Mouse (Mus musculus): Measurements from ENCODE around the gene Rsph9. TPM values are rescaled to one million over a fixed set of nuclear protein-coding genes. Genes with fewer than 3 reads are reported as not detected.

Rsph9 gene
- total RNA-seq, 1 experiment from 2014 or later = not detected

DNA sequence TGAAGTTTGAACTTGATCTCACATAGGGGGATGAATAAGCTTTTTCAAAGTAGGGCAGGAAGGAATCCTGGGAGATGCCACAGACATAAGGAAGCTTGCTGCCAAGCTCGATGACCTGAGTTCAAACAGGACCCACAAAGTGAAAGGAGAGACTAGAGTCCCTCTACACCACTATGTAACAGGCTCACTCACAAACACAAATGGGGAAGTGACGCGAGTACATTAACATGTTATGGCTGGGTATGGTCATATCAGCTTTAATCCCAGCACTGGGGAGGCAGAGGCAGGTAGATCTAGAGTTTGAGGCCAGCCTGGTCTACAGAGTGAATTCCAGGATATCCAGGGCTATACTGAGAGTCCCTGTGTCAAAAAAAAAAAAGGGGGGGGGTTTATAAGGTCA is 10.3 kb upstream of the Rsph9 start:
- no peak for ATAC-seq (ENCODE audit: extremely low read depth, insufficient number of reproducible peaks, low FRiP score, poor library complexity, severe bottlenecking)

DNA sequence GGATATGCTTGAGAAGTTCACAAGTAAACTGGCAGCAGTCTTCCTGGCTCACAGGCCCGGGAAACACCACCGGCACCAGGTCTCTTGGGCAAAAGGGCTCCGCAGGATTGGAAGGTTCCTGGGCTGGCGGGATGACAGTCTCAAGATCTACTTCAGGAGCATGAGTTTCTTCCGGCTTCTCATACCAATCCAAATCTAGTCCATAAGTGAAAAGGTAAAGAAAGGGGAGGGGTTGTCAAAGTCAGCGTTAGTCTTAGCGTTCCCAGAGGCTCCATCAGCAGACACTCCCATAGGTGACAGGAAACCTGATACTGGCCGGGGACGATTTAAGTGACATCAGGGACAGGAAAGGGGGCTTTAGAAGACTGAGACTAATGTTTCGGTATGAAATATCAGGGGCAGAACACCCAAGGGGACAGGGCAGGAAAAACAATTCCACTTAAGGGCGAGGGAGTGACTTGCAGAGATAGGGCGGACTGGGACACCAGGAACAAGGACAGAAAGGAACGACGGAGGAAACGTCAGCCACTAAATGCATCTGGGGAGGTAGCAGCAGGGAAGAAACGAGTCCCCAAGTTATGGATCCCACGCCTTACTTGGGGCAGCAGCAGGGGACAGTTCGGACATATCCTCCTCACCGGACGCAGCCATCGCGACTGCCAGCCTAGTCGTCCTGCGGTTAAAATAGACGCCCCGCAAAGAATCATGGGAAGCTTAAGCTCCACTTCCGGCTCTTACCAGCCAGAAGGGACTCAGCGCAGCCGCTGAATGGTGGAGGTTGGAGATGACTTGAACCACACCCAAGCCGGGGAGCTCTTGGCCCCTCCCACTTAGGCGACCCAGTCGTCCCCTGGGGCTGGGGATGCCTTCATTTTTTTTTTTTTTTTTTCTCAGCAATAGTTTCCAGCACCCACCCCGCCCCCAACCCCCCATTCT is 9.1 kb upstream of the Rsph9 start, which contains the start of gene Mad2l1bp:
Gene Mad2l1bp (minus strand): TSS at position 707 of the 936 bp plus-strand sequence.
- peak; percentile 98 for ATAC-seq (ENCODE audit: extremely low read depth, insufficient number of reproducible peaks, low FRiP score, poor library complexity, severe bottlenecking)

DNA sequence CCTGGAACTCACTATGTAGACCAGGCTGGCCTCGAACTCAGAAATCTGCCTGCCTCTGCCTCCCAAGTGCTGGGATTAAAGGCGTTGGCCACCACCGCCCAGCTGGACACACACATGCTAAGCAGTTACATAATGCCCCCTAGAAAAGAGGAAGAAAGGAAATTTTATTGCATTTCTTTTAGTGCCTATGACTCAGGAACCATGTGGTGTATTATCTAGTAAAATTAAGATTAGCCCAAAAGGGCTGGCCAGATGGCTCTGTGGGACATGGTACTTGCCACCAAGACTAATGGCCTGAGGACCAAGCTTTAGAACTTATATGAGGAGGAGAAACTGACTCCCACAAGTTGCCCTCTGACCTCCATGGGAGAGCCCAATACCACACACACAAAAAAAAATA is 4.1 kb downstream of the Rsph9 start:
- no peak for ATAC-seq (ENCODE audit: extremely low read depth, insufficient number of reproducible peaks, low FRiP score, poor library complexity, severe bottlenecking)

DNA sequence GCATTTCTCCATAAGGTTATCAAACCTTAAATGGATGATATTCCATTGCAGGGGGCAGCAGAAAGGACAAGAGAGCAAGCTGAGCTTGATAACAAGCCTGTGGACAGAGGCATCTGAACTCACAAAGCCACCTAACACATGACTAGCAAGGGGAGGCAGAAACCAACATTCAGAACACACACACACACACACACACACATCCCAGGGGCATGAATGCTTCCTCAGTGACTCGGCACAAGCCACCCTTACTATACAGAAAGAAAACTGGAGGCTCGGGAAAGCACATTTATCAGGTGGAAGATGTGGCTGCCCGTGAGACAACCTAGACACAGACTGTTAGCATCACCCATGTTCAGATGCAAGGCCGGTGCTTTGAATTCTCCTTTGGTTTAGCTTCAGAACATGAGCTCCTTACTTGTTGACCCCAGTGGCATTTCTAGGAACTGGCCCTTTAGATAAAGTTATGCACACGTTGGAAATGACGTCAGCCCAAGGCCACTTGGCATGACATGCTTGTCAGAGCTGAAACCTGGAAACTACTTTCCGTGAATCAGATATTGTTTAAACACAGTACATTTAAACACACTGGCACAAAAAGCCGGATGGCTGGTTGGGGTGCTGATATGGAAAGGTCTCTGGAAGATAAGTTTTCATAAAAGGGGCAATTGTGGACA is 5.3 kb downstream of the Rsph9 start:
- ATAC-seq (ENCODE audit: extremely low read depth, insufficient number of reproducible peaks, low FRiP score, poor library complexity, severe bottlenecking) = no peak

DNA sequence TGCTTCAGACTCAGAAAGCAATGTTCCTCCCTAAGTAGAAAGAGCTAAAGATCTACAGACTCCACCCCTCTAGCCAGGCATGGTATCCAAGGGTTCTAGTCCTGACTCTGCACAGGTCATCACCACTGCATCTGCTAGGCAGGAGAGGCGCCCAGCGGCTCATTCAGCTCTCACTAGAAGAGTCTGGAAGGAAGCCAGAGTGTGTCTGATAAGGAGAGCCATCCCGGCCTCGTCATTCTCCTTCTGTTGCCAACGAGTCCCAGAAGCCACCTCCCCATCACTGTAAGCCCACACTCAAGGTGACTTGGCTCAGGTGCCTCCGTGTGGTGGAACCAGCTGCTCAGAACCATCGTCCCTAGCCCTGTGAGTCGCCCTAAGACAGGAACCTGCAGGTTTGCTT is 11.2 kb downstream of the Rsph9 start:
- no peak for ATAC-seq (ENCODE audit: extremely low read depth, insufficient number of reproducible peaks, low FRiP score, poor library complexity, severe bottlenecking)

DNA sequence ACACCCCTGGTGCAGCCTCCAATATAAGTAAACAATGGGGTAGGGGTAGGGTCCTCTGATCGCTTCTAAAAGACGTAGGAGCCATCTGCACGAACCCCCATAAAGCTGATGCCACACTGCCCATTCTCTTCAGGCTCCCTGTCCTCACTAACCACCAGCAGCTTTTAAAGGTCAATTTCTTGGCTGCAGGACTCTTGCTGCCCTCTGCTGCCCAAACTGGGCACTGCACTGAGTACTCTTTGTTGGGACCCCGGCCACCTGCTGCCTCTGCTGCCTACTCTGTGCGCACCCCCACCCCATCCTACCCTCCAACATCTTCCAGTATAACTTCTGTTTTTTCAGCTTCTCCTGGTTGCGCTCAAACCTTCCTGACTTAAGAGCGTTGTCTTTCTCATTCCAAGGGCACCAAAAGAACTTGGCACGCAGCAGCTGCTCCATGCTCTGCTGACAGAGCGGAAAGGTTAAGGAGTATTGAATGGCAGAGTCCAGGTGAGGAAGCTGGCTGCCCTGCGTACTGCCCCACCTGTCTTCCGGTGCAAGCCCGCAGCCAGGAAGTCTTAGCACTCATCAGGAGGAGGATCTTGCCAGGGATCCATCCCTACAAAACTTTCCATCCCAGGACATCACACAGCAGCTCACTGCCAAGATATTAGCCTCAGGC is 11.8 kb downstream of the Rsph9 start:
- peak; percentile 56; the same call in 1 of the 2 replicates for ATAC-seq (ENCODE audit: extremely low read depth, insufficient number of reproducible peaks, low FRiP score, poor library complexity, severe bottlenecking)

DNA sequence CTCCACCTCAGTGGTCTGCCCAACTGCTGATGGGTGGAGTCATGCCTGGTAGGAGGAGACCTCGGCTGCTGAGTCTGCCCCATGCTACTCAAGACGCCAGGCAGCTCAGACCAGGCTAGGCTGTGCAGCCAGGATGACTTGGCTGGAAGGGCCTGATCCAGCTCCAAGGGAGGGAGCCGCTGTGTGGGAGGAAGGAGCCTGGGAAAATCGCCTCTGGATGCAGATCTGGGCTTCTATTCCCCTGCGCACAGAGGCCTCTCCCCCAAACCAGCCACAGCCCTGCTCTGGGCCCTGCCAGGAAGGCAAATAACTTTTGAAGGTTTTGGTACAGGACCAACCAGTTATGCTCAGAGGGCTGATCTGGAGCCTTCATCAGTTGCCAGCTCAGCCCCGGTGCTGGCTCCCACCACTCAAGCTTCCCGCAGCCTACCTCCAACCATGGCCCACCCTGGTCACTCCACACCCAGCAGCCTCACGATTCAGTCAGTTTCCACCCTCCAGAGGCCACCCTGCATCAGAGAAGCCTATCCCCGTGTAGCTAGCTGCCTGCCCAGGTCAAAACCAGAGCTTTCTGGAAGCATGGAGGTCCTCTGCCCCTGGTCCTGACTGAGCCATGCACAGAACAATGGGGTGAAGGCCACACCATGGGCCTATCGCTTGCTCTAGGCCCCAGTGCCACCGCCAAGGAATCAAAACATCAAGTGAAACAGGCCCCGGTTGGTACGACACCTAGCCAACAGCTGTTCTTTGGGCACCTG is 14.1 kb downstream of the Rsph9 start:
- ATAC-seq (ENCODE audit: extremely low read depth, insufficient number of reproducible peaks, low FRiP score, poor library complexity, severe bottlenecking) = no peak

DNA sequence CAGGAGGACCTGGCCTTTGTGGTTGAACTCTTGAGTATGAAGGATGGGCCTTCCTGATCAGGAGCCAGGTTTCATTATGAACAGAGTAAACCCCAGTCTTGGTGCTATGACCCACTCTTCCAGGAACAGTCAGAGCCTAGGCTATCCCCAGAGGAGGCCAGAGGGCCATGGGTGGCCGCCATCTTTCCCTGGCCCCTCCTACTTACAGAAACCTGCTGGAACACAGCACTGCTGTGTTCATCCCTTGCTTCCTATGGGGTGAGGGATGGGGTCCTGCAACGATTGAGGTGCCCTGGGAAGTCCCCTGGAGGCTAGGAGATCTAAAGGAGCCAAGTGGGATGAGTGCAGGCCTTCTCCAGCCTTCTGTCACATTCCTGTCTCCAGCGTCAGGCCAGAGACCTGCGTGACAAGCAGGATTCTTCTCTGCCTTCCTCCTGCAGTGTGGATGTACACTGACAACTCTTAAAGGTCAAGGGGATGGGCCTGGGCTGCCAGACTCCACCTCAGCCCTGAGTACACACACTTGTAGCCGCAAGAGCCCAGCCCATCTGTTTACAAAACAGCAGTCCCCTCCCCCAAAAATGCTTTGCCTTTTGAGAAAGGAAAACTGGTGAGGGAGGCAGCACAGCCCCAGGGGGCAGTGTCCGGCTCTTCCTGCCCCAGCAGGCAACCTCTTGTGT is 16.1 kb downstream of the Rsph9 start:
- ATAC-seq (ENCODE audit: extremely low read depth, insufficient number of reproducible peaks, low FRiP score, poor library complexity, severe bottlenecking) = no peak

DNA sequence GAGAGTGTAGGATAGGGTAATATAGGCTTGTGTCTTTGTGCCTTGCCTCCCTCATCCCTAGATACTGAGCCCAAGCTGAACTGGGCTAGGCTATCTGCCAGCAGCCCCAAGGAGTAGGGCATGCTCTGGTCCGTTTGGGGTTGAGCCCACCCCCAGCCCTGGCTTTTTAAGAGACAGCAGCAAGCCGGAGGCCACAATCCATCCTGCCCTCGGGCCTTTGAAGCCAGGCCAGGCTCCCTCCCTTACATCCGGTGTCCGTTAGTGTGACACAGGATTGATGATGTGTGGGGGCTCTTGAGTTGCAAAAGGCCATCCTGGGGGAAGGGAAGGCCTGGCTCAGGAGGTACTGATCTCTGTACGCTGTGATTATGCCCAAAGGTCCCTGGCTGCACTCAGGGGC is 17.4 kb downstream of the Rsph9 start:
- no peak for ATAC-seq (ENCODE audit: extremely low read depth, insufficient number of reproducible peaks, low FRiP score, poor library complexity, severe bottlenecking)

DNA sequence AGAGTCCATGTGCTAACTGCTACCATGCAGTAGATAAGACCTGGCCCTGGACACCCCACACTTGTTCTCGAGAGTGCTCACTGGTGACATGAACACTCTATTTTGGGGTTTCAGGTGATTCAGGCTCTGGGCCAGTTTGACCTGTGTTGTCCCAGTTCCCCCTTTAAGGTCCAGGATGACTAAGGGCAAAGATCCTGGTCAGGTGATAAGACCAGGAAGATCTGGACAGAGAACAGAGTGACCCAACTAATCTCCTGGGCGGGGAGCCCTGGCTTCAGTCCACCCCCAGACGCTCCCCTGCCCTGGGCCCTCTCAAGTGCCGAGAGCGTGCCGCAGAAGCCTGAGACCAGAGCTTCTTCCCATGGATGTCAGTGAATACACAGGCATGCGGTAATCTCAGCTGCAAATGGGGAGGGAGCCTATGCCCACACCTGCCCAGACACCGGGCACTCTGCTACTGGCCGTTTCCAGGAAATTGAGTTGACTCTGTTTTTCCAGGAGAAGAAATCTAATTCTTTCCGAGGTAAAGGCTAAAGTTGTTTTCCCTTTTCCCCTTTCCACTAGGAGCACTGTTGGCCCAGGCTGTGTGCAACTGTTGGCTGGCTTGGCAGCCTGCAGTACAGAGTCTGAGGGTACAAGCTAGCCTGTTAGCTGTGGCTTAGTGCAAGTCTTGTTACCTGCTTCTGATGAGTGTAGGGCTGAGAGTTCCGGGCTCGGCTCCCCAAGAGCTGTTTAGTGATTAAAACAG is 19.9 kb downstream of the Rsph9 start:
- no peak for ATAC-seq (ENCODE audit: extremely low read depth, insufficient number of reproducible peaks, low FRiP score, poor library complexity, severe bottlenecking)

DNA sequence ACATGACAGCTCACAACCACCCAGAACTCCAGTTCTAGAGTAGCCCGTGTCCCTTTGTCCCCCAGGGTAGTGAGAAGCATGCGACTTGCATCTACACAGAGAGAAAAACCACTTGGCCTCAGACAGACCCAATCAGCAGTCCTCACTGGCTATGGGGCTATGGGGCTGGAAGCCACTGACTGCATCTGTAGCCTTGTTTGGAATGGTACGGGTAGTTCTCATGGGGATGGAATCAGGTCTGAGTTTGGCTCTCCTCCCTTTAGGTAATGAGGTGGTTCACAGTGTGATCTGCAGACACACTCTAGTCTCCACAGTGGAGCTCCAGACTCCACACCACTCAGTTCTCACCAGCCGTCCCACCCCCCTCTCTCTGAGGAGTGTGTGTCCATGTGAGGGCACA is 20.7 kb downstream of the Rsph9 start:
- ATAC-seq (ENCODE audit: extremely low read depth, insufficient number of reproducible peaks, low FRiP score, poor library complexity, severe bottlenecking) = no peak

DNA sequence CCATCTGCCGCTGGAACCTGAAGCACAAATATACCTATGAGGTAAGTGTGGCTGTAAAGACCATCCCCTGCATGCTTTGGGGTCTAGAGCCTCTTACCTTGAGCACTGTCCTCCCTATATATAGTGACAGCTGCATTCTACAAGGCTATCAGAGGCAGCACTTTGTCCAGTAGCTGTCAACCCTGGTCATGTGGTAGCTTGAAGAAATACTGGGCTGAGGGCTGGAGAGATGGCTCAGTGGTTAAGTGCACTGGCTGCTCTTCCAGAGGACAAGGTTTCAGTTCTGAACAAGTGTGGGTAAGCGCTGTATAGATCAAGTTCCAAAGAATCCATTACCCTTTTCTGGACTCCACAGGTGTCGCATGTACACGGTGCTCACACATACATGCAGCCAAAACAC is 21.2 kb downstream of the Rsph9 start:
- no peak for ATAC-seq (ENCODE audit: extremely low read depth, insufficient number of reproducible peaks, low FRiP score, poor library complexity, severe bottlenecking)

DNA sequence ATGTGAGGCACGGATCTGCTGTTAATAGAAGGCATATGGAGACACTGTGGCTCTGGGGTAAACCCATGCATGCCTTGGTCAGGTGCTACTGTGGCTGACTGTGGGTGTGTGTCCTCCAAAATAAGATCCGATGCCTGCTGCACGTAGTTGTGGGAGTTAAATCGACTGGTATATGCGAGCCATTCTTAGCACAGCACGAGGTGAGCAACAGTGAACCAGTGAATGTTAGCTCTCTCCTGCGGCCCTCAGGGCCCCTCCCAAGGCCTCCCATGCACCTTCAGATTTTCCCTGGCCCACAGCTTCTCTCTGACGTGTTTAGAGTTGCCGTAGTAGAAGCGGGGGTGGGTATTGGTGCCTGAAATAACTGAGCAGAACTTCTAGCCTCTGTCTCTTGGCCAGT is 24.4 kb downstream of the Rsph9 start:
- no peak for ATAC-seq (ENCODE audit: extremely low read depth, insufficient number of reproducible peaks, low FRiP score, poor library complexity, severe bottlenecking)

DNA sequence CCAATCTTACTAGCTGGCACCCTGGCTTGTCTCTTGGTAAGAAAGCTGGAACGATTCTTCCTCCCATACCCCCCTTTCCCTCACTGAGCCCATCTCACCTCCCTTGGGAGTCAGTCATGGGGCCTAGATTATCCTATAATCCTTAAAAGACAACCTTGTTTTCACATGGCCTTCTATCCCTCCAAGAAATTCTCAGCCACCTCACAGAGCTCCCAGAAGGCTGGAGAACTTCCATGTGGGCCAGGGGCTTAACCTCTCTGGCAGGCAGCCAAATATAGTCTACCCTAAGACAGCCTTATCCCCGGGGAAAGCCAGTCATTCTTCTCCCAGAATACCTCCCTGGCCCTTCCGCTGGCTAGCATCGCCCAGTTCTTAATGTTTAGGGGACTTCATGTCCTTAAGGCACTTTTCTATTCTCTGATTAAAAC is 25.6 kb downstream of the Rsph9 start:
- no peak for ATAC-seq (ENCODE audit: extremely low read depth, insufficient number of reproducible peaks, low FRiP score, poor library complexity, severe bottlenecking)

DNA sequence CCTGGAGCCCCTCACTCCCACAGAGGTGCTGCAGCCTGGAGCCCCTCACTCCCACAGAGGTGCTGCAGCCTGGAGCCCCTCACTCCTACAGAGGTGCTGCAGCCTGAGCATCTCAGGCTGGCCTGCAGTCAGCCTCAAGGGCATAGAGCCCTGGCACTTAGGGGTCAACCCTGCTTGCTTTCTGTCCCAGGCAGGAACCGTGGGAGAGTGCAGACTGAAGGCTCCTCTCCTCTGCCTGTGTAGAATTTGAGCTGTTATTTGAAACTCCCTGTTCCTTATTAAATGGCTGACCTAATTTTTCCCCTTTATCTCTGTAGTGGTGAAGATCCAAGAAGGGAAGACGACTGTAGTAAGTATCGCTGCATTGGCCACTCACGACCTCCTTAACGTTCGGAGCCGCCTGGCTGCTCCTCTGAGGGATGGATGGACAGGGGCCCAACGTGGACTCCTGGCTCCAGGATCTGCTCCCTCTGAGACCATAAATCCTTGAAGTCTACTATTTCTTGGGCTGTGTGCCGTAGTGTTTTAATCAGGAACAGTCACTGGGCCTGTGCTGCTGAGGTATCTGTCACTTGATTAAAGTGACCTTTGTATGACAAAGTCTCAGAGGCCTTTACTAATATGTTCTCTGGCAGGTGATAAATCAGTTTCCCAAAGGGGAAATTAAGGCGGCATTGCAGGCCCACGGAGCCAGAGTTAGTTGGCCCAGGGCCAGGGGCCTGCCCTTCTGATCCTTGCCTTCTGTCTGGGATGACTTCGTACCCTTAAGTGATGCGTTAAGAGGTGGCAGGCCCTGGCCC is 26.2 kb downstream of the Rsph9 start:
- ATAC-seq (ENCODE audit: extremely low read depth, insufficient number of reproducible peaks, low FRiP score, poor library complexity, severe bottlenecking) = no peak

DNA sequence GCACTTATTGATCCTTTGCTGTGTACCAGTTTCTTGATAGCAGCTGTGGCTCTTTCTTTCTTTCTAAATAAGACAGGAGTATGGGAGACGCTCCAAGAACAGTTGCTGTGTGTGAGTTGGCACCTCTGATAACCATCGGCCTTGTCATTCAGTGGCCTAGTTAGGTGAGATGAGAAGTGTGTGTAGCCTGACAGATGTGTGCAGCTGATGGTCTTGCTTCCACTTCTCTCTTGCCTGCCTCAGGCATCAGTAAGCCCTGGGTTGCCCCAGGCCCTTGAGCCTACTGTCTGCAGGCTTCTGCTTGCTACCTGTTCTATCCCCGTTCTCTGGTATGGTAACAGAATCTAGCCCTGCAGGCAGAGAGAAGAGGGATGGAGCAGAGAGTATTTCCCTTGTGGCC is 27.1 kb downstream of the Rsph9 start:
- no peak for ATAC-seq (ENCODE audit: extremely low read depth, insufficient number of reproducible peaks, low FRiP score, poor library complexity, severe bottlenecking)

DNA sequence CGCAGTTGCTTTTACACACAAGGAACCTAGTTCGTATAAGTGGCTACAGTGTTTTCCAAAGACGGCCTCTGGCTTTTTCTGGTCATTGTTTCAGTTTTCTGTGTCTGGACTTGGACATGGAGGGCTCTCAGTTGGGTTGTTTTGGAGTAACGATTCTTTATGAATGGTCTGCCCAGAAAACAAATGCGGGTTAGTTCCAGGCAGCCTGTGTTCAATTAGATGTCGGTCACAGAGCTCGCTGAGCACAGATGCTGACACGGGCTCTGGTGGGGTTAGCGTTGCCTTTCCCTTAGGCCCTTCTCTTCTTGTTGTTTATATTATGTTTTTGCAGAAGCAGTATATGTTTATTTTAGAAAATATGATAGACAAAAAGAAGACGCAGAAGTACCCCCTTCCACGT is 27.9 kb downstream of the Rsph9 start:
- no peak for ATAC-seq (ENCODE audit: extremely low read depth, insufficient number of reproducible peaks, low FRiP score, poor library complexity, severe bottlenecking)
